Mouse (Mus musculus) T-cell, adult 2 months (primary cell): Measurements from ENCODE around the gene Six6.

Experiments used
- DNase-seq: peaks from one replicate; pipeline ENCODE4 v3.0.0; 2022; ENCODE audit warnings: low spot score

The Six6 gene

GRCm38 (mm10) chr12:72939616-72940015 is at the start of gene Six6:
Gene Six6 (plus strand): TSS chr12:72939892.
- DNase-seq = no peak

DNA sequence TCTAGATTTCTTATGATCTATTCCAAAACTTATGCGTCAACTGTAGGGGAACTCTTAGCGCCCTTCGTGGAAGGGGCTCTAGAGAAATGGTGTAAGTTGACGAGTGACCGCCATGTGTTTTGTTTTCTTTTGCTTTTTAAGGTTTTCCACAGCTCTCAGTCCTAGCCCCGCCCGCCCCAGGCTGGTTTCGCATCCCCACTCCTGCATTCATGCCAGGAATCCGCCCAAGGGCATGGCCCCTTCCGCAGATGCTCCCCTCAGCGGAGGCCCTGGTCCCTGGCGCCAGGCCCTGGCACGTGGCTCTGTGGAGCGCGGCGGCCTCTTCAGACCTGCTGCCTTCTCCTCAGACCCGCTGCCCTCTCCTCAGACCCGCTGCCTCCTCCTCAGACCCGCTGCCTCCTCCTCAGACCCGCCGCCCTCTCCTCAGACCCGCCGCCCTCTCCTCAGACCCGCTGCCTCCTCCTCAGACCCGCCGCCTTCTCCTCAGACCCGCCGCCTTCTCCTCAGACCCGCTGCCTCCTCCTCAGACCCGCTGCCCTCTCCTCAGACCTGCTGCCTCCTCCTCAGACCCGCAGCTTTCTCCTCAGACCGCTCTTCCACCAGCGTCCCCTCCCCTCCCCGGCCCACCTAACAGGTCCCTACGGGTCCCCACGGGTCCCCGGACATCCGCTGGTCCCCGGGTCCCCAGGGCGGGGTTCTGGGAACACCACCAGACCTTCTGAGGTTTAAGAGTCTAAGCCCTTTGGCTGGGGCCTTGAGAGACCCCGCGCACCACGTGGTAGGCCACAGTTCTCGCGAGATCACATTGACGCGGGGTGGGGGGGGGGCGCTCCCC is 22.3 kb upstream of the Six6 start:
- no peak for DNase-seq

DNA sequence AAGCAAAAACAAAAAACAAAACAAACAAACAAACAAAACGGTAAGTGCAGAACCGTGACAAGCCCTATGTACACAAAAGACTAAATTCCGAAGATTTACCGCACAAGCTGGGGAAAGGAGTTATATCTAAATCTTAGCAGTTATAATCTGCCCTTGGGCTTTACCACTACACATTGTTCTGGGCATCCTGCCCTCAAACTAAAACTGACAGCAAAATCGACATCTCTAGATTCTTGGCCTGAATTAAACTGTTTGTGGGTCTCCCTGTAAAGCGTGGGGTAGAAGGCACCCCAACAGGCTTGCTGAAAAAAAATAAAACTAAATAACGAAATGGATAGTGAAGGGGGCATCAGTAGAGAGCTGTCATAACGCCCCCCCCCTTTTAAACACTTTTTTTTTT is 2.9 kb upstream of the Six6 start:
- DNase-seq = no peak

DNA sequence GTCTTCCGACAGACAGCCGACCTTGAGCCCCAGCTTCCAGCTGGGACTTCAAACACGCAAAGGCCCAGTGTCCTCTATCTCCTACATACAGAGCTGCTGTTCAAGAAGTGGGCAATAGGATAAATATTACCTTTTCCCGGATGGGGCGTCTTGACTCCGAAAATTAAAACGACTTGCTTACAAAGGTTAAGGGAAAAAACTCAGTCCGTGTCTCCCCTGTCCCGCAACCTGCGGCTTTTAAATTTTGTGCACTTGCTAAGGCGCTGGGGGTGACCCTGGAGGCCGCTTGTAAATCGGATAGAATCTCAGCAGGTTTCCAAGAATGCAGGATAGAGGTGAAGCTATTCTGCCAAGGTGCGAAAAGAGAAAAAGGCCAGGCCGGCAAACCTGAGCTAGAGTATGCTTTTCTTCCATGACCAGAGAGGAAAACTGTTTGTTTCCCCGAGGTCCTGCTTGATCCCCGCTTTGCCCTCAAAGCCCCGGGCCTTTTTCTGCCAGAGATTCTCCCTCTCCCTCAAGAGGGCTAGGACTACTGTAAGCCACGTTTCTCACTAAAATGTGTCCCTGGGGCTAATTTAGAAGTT is 2.1 kb upstream of the Six6 start:
- DNase-seq = no peak

DNA sequence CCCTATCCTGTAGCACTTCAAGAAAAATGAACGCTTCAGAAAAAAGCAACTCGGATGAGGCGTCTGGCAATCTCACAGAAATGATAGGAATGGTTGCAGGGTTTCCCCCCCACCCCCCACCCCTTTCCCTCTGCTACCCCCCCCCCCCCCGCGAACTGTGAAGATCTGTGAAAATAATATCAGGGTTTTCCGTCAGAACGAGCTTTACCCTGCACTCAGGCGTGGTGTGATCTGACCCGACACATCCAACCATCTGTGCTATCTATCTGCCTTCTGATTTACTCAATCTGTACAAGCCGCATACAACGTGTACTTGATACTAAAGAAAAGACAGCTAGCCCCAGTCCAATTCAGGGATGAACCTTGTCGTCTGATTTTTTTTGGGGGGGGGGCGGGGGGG is 1.5 kb upstream of the Six6 start:
- DNase-seq = no peak

DNA sequence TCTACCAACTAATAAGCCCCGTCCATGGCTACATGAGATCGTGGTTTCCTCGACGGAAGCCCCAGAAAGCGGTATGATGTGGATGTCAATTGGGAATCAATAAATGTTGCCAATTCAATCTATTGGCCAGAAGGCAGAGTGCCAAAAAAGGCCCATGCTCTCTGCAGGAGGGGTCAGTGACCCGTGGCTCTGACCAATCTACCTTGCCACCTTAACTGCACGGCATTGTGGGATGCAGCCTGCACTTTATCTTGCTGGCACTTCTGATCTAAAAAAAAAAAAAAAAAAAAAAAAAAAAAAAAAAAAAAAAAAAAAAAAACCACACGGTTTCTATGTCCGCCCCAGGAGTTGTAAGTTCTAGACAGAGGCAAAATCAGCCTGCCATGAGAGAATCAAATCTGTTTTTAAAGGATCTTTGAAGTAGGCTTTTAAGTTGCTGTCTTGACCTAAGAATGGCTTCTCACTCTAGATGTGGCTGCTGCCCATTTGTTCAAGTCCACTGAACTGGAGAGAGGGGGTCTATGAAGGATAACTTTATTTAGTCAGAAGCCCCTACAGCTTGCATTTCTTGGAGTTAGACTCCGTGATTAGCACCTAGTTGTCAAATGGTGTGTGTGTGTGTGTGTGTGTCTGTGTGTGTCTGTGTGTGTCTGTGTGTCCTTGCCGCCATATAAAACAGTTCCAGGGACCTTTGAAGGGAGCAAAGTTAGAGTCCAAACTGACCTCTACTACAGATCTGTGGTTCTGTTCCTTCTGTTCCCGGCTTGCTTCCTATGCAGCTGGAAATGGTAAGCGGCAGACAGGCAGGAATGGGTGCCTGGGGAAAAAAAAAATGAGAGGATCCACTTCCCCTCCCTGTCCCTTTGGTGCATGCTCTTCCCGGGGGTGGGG is 847 bp upstream of the Six6 start:
- DNase-seq = no peak

GRCm38 (mm10) chr12:72940071-72940821 is 554 bp downstream of the Six6 start, which contains the start of gene 4930447C04Rik:
Gene 4930447C04Rik (minus strand): TSS chr12:72940774.
- no peak for DNase-seq

DNA sequence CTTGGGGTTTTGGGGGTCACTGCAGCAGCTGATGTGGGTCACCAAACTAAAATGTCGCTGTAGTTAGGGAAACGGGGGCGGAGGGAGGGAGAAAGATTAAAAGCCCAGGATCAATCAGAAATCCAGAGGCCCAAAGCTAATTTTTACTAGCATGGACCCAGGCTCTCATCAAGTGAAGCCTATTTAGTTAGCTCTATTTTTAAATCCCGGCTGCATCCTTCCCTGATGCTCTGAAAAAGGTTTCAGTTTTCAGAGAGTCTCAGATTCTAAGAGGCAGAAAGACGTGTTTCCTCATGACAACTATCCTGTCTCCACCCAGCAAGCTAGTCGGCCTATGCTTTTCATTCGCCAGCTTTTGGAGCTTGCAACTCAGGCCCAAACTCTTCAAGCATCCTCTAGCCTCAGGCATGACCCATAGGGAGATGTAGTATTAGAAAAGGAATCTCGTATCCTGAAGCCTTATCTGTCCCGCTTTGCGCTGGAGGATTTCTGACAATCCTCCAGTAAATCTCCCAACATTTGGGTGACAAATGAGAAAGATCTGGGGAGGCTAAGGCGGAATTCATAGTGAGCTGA is 1.2 kb downstream of the Six6 start:
- no peak for DNase-seq

GRCm38 (mm10) chr12:72941398-72942051 is 1.8 kb downstream of the Six6 start:
- no peak for DNase-seq

- no peak for DNase-seq
Observed at GRCm38 (mm10) chr12:72942171-72942570, 2.5 kb downstream of the Six6 start.

- DNase-seq = no peak
Observed at GRCm38 (mm10) chr12:72943574-72944110, 4.0 kb downstream of the Six6 start.

- no peak for DNase-seq
Observed at GRCm38 (mm10) chr12:72944411-72945225, 4.9 kb downstream of the Six6 start.

DNA sequence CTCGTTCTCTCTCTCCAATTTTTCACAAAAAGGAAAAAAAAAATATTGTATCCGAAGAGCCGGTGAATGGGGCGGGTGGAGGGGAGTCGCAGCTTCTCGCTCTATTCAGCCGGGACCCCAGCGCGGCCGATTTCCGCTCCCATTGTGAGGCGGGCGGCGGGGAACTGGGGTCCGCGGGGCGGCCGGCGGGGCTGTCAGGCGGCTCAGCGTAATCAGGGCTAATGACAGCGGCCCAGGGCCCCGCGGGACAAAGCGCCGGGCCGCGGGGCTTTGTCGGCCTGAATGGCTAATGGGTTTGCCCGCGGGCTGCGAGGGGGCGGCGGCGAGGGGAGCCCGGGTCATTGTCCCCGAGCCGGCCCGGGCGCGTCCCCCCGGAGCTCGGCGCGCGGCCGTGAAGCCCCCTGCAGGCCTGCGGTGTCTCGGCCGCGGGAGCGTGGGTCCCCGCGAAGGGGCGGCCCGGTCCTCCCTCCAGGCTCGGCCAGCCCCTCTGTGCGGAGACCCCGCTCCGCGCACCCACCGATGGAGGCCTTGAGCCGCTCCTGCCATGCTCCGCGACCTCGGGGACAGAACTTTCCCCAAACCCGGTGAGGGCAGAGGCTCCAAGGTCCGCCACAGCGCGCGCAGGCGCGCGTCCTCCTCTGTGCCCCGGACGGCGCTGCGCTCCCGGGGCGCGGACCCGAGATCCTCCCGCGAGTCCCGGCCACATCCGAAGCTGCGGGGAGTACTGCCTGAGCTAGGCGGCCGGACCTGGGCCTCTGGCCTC is 5.8 kb downstream of the Six6 start:
- DNase-seq = no peak

- DNase-seq = no peak
Observed at GRCm38 (mm10) chr12:72946064-72946395, 6.3 kb downstream of the Six6 start.

GRCm38 (mm10) chr12:72946805-72947204 is 7.1 kb downstream of the Six6 start:
- no peak for DNase-seq

DNA sequence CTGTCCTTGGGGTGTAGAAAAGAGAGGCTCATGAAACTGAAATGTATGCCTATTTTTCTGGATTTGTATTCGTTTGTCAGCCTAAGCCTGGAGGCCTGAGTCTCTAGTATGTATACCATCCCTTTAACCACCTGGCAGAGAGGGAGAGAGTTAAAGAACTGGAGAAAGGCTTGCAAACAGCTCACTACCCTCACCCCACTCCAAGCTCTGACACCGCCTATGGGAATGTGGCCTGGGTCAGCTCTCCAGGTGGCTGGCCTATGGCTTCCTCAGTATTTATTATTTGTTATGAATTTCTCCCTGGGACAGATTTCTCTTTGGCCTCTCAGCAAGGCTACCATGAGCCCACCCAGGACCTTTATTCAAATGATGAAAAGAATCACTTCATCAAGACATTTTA is 7.6 kb downstream of the Six6 start:
- no peak for DNase-seq

DNA sequence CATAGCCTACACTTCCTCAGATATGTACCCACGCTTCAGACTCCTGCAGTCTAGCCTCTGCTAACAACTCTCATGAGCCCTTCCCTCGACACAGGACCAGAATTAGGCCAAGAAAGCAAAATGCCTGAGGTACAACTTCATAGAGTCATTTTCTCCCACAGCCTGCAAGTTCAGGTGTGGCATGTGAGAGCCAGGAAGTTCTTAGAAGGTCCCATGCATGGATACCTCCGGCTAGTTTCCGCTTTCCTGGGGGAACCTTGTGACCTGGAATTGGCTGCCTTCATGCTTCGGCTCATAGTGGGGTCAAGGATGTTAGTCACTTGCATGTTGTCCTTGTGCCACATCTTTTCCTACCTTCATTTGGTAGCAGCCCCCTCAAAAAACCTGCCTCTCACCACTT is 13.4 kb downstream of the Six6 start:
- no peak for DNase-seq

DNA sequence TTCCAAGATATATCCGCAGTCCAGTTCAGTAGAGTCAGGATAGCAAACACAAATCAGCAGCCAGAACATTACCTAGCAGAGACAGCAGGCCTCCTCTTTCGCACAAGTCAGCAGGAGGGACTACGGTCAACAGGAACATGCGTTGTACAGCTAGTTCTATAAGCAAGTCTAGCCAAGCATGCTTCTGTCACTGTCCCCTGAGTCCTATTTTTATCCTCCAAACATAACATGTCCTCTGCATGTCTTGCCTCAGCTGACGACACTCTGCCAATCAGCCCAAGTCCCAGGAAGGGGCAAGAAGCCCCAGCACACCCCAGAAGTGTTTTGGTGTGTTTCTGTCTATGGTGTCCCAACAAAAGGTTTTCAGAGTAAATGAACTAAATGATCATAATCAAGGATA is 14.2 kb downstream of the Six6 start:
- DNase-seq = no peak

GRCm38 (mm10) chr12:72954906-72955305 is 15.2 kb downstream of the Six6 start:
- no peak for DNase-seq
